Mouse (Mus musculus): Measurements from ENCODE around the gene Atp13a1.

GRCm38 (mm10) chr8:69809820-69810219, 18.9 kb downstream of the Atp13a1 start:
- TF ChIP-seq POLR2A (IDR thresholded peaks at IDR 0.05; ENCODE audit: low read depth, low read length) (no peak), CTCF (IDR thresholded peaks at IDR 0.05; ENCODE audit: extremely low read depth, insufficient read depth, insufficient read length, insufficient replicate concordance) (no peak)
